Mouse (Mus musculus): ENCODE data around the gene Adam19. TPM values are rescaled to one million over a fixed set of nuclear protein-coding genes. Genes with fewer than 3 reads are reported as not detected.
A peak's percentile ranks its signal among the peaks of the same experiment; 100 is the strongest.

Adam19 gene
- polyA plus RNA-seq, 1 experiment from 2014 or later: 4.3 TPM

GRCm38 (mm10) chr11:46058011-46058410 is 2.2 kb downstream of the Adam19 start:
- no peak for ATAC-seq (ENCODE audit: low FRiP score, low TSS enrichment)
- H3K27me3 ChIP-seq (ENCODE audit: control insufficient read depth, insufficient read depth, low read length): no peaks in the 10 kb centered on the region
- H3K4me1 ChIP-seq (replicated peaks; ENCODE audit: control insufficient read depth, insufficient read depth): no peaks in the 10 kb centered on the region
- H3K27ac ChIP-seq (replicated peaks): no peak overlapping the region
- H3K36me3 ChIP-seq (ENCODE audit: control insufficient read depth, insufficient read depth, low read length): no peaks in the 10 kb centered on the region
- peak overlapping the region; percentile 60 for H3K4me2 ChIP-seq (replicated peaks; ENCODE audit: low read depth)
- TF ChIP-seq EP300 (optimal IDR thresholded peaks at IDR 0.05) (no peak), CTCF (IDR thresholded peaks at IDR 0.05; ENCODE audit: low read depth) (no peak)
- H3K9me3 ChIP-seq (ENCODE audit: control insufficient read depth, low read length): no peaks in the 10 kb centered on the region
- DNase-seq (ENCODE audit: low spot score): no peak
- H3K9ac ChIP-seq (ENCODE audit: low read length): no peak overlapping the region
- H3K4me3 ChIP-seq (ENCODE audit: low read depth, low read length): peak overlapping the region; percentile 62; the same call in 1 of the 2 replicates
- WGBS: 27% methylated on average over 9 of the region's 9 CpGs

- H3K27ac ChIP-seq (replicated peaks): no peak overlapping the region
- no peak overlapping the region for H3K4me3 ChIP-seq (ENCODE audit: low read depth, low read length)
- H3K4me2 ChIP-seq (replicated peaks; ENCODE audit: low read depth): no peak overlapping the region
- H3K36me3 ChIP-seq (ENCODE audit: control insufficient read depth, insufficient read depth, low read length): no peaks in the 10 kb centered on the region
- no peak for TF ChIP-seq EP300 (optimal IDR thresholded peaks at IDR 0.05)
- TF ChIP-seq CTCF (IDR thresholded peaks at IDR 0.05; ENCODE audit: low read depth): no peak
- no peak for DNase-seq (ENCODE audit: low spot score)
- WGBS: 84% methylated on average over 4 of the region's 4 CpGs
- H3K4me1 ChIP-seq (replicated peaks; ENCODE audit: control insufficient read depth, insufficient read depth): no peaks in the 10 kb centered on the region
- no peaks in the 10 kb centered on the region for H3K9me3 ChIP-seq (ENCODE audit: control insufficient read depth, low read length)
- no peaks in the 10 kb centered on the region for H3K27me3 ChIP-seq (ENCODE audit: control insufficient read depth, insufficient read depth, low read length)
- no peak overlapping the region for H3K9ac ChIP-seq (ENCODE audit: low read length)
- ATAC-seq (ENCODE audit: low FRiP score, low TSS enrichment): no peak
These were observed 3.1 kb downstream of the Adam19 start for GRCm38 (mm10) chr11:46058916-46059315.

GRCm38 (mm10) chr11:46059887-46060650 is 4.3 kb downstream of the Adam19 start:
- no peaks in the 10 kb centered on the region for H3K9me3 ChIP-seq (ENCODE audit: control insufficient read depth, low read length)
- H3K27ac ChIP-seq (replicated peaks): no peak overlapping the region
- no peak for ATAC-seq (ENCODE audit: low FRiP score, low TSS enrichment)
- no peak overlapping the region for H3K9ac ChIP-seq (ENCODE audit: low read length)
- 70% methylated on average over 8 of the region's 8 CpGs for WGBS
- H3K27me3 ChIP-seq (ENCODE audit: control insufficient read depth, insufficient read depth, low read length): no peaks in the 10 kb centered on the region
- TF ChIP-seq EP300 (optimal IDR thresholded peaks at IDR 0.05) (no peak), CTCF (IDR thresholded peaks at IDR 0.05; ENCODE audit: low read depth) (peak; percentile 49)
- H3K4me3 ChIP-seq (ENCODE audit: low read depth, low read length): no peak overlapping the region
- DNase-seq (ENCODE audit: low spot score): no peak
- H3K36me3 ChIP-seq (ENCODE audit: control insufficient read depth, insufficient read depth, low read length): peaks cover 3% of the 10 kb centered on the region; the same call in 1 of the 2 replicates
- no peaks in the 10 kb centered on the region; the same call in 1 of the 2 replicates for H3K4me1 ChIP-seq (replicated peaks; ENCODE audit: control insufficient read depth, insufficient read depth)
- no peak overlapping the region for H3K4me2 ChIP-seq (replicated peaks; ENCODE audit: low read depth)

- TF ChIP-seq CTCF (IDR thresholded peaks at IDR 0.05; ENCODE audit: low read depth): no peak
- no peak for TF ChIP-seq EP300 (optimal IDR thresholded peaks at IDR 0.05)
- no peak overlapping the region for H3K4me2 ChIP-seq (replicated peaks; ENCODE audit: low read depth)
- 67% methylated on average over 5 of the region's 5 CpGs for WGBS
- DNase-seq (ENCODE audit: low spot score) (no peak), ATAC-seq (ENCODE audit: low FRiP score, low TSS enrichment) (no peak)
- H3K4me3 ChIP-seq (ENCODE audit: low read depth, low read length): no peak overlapping the region
- no peak overlapping the region for H3K27ac ChIP-seq (replicated peaks)
- peaks cover 3% of the 10 kb centered on the region; the same call in 1 of the 2 replicates for H3K36me3 ChIP-seq (ENCODE audit: control insufficient read depth, insufficient read depth, low read length)
- no peaks in the 10 kb centered on the region for H3K9me3 ChIP-seq (ENCODE audit: control insufficient read depth, low read length)
- no peaks in the 10 kb centered on the region for H3K27me3 ChIP-seq (ENCODE audit: control insufficient read depth, insufficient read depth, low read length)
- H3K9ac ChIP-seq (ENCODE audit: low read length): no peak overlapping the region
- no peaks in the 10 kb centered on the region; the same call in 1 of the 2 replicates for H3K4me1 ChIP-seq (replicated peaks; ENCODE audit: control insufficient read depth, insufficient read depth)
These were observed 4.8 kb downstream of the Adam19 start for GRCm38 (mm10) chr11:46060651-46061020.

- 0 out of 2 replicates have a peak overlapping the region, but pooled peaks have one; percentile 49 for H3K27ac ChIP-seq (replicated peaks)
- peaks cover 3% of the 10 kb centered on the region; the same call in 1 of the 2 replicates for H3K36me3 ChIP-seq (ENCODE audit: control insufficient read depth, insufficient read depth, low read length)
- H3K4me2 ChIP-seq (replicated peaks; ENCODE audit: low read depth): no peak overlapping the region
- H3K4me3 ChIP-seq (ENCODE audit: low read depth, low read length): no peak overlapping the region
- WGBS: 61% methylated on average over 6 of the region's 6 CpGs
- no peak for ATAC-seq (ENCODE audit: low FRiP score, low TSS enrichment)
- H3K9me3 ChIP-seq (ENCODE audit: control insufficient read depth, low read length): no peaks in the 10 kb centered on the region
- H3K4me1 ChIP-seq (replicated peaks; ENCODE audit: control insufficient read depth, insufficient read depth): no peaks in the 10 kb centered on the region; the same call in 1 of the 2 replicates
- no peak for DNase-seq (ENCODE audit: low spot score)
- H3K9ac ChIP-seq (ENCODE audit: low read length): no peak overlapping the region
- no peak for TF ChIP-seq EP300 (optimal IDR thresholded peaks at IDR 0.05)
- TF ChIP-seq CTCF (IDR thresholded peaks at IDR 0.05; ENCODE audit: low read depth): no peak
- no peaks in the 10 kb centered on the region for H3K27me3 ChIP-seq (ENCODE audit: control insufficient read depth, insufficient read depth, low read length)
These were observed 6.1 kb downstream of the Adam19 start for GRCm38 (mm10) chr11:46061776-46062445.
